Mouse (Mus musculus) lung, adult 2 months (tissue): ENCODE measurements around the gene Tctex1d1.

Source experiments
- CTCF ChIP-seq: fragments of 200-500 bp; IDR thresholded peaks from 2 replicates; pipeline ENCODE4 v1.5.1; 2011; ENCODE audit warnings: mild to moderate bottlenecking, low read length, control low read depth; ENCODE audit not compliant: insufficient read depth
- POLR2A ChIP-seq: fragments of 200-500 bp; IDR thresholded peaks from 2 replicates; pipeline ENCODE4 v1.6.1; 2011; ENCODE audit warnings: low read depth, mild to moderate bottlenecking, control low read depth, low read length, borderline replicate concordance; ENCODE audit errors: extremely low read depth

GRCm38 (mm10) chr4:103013490-103013889, 35.1 kb downstream of the Tctex1d1 start:
- TF ChIP-seq CTCF = no peak
- TF ChIP-seq POLR2A = no peak
